Mouse (Mus musculus): Measurements from ENCODE around the gene Igsf21.

DNA sequence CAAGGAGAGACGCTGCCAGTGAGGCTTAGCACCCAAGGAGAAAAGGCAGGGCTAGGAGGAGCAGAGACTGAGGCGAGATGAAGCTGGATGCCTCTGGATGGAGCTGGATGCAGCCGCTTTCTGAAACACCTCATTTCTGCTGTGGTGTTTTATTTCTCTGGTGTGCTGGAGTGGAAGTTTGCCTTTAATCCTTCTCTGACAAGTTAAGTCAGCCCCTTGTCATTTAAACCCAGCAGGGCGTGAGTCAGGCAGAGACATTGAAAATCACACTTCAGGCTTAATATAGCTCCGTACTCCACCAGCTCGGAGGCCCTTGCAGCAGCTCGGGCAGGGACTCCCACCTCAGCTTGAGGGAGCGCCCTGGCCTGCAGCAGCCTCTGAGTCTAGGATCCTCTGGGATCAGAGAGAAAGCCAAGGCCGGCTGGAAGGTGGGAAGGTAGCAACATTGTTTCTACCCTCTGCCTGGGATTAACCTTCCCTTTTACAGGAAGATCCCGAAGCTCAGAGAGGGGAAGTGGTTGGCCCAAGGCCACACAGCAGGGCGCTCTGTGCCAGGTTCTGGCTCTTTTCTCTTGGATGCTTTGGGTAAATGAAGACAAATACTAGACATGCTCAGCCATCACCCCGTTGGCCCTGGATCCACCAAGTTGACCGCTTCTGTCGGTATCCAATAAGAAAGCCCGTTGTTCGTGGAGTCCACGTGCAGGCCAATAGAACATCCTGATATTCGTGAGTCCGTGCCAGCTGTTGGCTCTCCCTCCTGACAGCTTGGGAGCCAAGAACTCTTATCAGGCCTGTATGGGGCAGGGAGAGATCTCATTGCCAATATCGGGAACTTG is 98.5 kb downstream of the Igsf21 start:
- no peak for TF ChIP-seq CTCF (IDR thresholded peaks at IDR 0.05; ENCODE audit: low read depth, low read length)
- TF ChIP-seq POLR2A (IDR thresholded peaks at IDR 0.05; ENCODE audit: insufficient read depth, low read length): no peak

Data from ES-Bruce4 (cell line).